In the genomic region with DNA sequence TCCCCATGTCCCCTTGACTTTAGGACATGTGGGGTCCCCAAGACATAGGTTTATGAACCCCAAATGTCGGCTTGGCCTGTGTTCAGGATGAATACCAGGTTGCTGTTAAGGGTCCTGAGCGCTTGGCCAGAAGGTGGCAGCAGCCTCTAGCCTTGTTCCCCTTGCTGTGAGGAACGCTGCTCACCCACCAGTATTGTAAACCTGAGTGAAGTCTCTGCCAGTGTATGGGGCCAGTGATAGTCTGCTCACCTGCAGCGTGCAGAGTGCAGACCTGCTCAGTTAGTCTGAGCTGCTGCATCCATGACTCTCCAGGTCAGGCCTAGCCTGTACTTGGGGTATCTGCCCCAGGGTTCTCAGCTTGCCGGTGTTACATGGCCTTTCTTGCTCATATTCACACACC, we compare ENCODE assay signal across 9 mouse cellular contexts. TPM values are rescaled to one million over a fixed set of nuclear protein-coding genes. Genes with fewer than 3 reads are reported as not detected.
DNase-seq lines count a peak whose midpoint lies in the region; ATAC-seq lines count a peak whose summit lies in the region.
"Had no signal": no experiment of that assay in that cellular context is flagged by ENCODE, and none has a peak within 500 bp of the region (broad histone marks: within the 10 kb centered on the region; RNA-seq: fewer than 3 reads in every experiment).

No protein-coding gene starts in this region.

- no peaks in the 10 kb centered on the region for H3K9me3 ChIP-seq in hindbrain, embryonic 15.5 days

- 35% methylated on average over 5 of the region's 5 CpGs for WGBS in hindbrain, embryonic 15.5 days

- ATAC-seq in hindbrain, embryonic 15.5 days (ENCODE audit: low FRiP score, low read depth) = peak; percentile 75

- H3K27ac ChIP-seq in hindbrain, embryonic 15.5 days (replicated peaks) = no peak overlapping the region

- H3K9ac ChIP-seq in hindbrain, embryonic 15.5 days = no peak overlapping the region

- no peaks in the 10 kb centered on the region for H3K36me3 ChIP-seq in hindbrain, embryonic 15.5 days

- 0 out of 2 replicates have a peak, but pooled peaks cover 4% of the 10 kb centered on the region for H3K27me3 ChIP-seq in hindbrain, embryonic 15.5 days

- H3K4me1 ChIP-seq in hindbrain, embryonic 15.5 days (replicated peaks) = peaks cover 29% of the 10 kb centered on the region

- H3K4me2 ChIP-seq in hindbrain, embryonic 15.5 days = no peak overlapping the region

- DNase-seq in MN1 (ENCODE audit: low spot score) = peak; percentile 9
- peak; percentile 82 to 85 for DNase-seq in cerebellum, postnatal 10 days
- peak; percentile 78 for DNase-seq in gastrocnemius, adult 18-20 months (ENCODE audit: low spot score)
- peak; percentile 67 to 80 for DNase-seq in layer of hippocampus, postnatal 36 days
- peak; percentile 79 for DNase-seq in lung, postnatal 14 days
- peak; percentile 73 for DNase-seq in retina, postnatal 1 day
- peak; percentile 46 for DNase-seq in urinary bladder, adult 2 months (ENCODE audit: low spot score)

- H3K4me3 ChIP-seq in hindbrain, embryonic 15.5 days = no peak overlapping the region

RNA-seq across cellular contexts. Expression of a gene that starts 0.5 kb away (rescaled TPM):
- total RNA-seq in gastrocnemius, adult 18-20 months (2021) = 10 to 100 TPM; 22.6 to 23.3 TPM
- polyA plus RNA-seq in hindbrain, embryonic 15.5 days (2015; fragmentation: Nextera tagmentation; extraction: Ambion mirVana) = 13.7 and 13.8 TPM in 2 replicates
- 10 to 100 TPM; 60.8 to 65.0 TPM for total RNA-seq in layer of hippocampus, postnatal 36 days (2021)
- 5.2 and 6.4 TPM in 2 replicates for polyA plus RNA-seq in urinary bladder, adult 2 months (2012; rRNA removed)

RNA-seq across cellular contexts. Expression of a gene that starts 34.2 kb away (rescaled TPM):
- total RNA-seq in gastrocnemius, adult 18-20 months (2021) = not detected
- polyA plus RNA-seq in hindbrain, embryonic 15.5 days (2015; fragmentation: Nextera tagmentation; extraction: Ambion mirVana) = 0.16 and 0.76 TPM in 2 replicates
- not detected for total RNA-seq in layer of hippocampus, postnatal 36 days (2021)
- polyA plus RNA-seq in urinary bladder, adult 2 months (2012; rRNA removed) = 0.04 and 0.12 TPM in 2 replicates
- polyA plus RNA-seq: large intestine, adult 2 months had no signal

Comparison
In these comparisons a context has a peak if more than half of its experiments do, and no peak if none do; other contexts are left out.
1. DNase-seq: peak in every context shown above with its lines; median percentile 84 in cerebellum, postnatal 10 days; 79 in lung, postnatal 14 days; 78 in gastrocnemius, adult 18-20 months; 74 in layer of hippocampus, postnatal 36 days; 73 in retina, postnatal 1 day; 46 in urinary bladder, adult 2 months; 9 in MN1.